Mouse (Mus musculus): ENCODE results near the gene Selenbp2.

DNA sequence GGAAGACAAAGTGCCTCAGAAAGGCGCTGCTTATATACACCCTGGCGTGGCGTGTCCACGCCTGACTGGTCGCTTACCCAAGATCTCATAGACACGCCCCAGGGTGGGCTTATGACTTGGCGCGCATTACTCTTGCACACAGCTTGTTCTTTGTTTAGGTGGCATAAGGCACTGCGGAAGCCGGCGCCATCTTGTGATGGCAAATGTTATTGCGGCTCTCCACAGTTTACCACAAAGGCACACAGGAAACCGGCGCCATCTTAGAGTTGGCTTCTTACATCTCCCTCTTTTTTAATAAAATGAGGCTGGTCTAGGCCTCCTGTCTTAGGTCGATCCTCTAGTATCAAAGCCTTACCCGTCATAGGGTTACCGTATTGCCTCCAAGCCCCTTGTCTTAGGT, 52.3 kb downstream of the Selenbp2 start:
- TF ChIP-seq CTCF (IDR thresholded peaks at IDR 0.05) = no peak
- no peak for TF ChIP-seq EP300 (IDR thresholded peaks at IDR 0.05)

Data from lung, postnatal 0 days (tissue).